Mouse (Mus musculus) stomach, postnatal 0 days (tissue): ENCODE measurements around the gene Tpgs1. TPM values are rescaled to one million over a fixed set of nuclear protein-coding genes. Genes with fewer than 3 reads are reported as not detected.

Experiments
- ATAC-seq: fragments of 200-750 bp; cut with Nextera tagmentation; 2 replicates; pipeline ENCODE4 v1.8.0; 2017; ENCODE audit not compliant: low FRiP score, low TSS enrichment
- DNase-seq: peaks from one replicate; pipeline ENCODE4 v3.0.0-alpha.2; 2016; ENCODE audit warnings: low spot score
- H3K27ac ChIP-seq: fragments of 300-500 bp; sonication (generic); replicated peaks from 2 replicates; pipeline ENCODE4 v1.5.1; 2014; ENCODE audit warnings: mild to moderate bottlenecking, control low read depth
- H3K27me3 ChIP-seq: fragments of 300-500 bp; sonication (generic); 2 replicates; pipeline ENCODE4 v1.6.1; 2014; ENCODE audit warnings: low read length; ENCODE audit not compliant: control insufficient read depth, insufficient read depth
- H3K36me3 ChIP-seq: fragments of 300-500 bp; sonication (generic); 2 replicates; pipeline ENCODE4 v1.6.1; 2014; ENCODE audit warnings: low read length, mixed read lengths; ENCODE audit not compliant: control insufficient read depth, insufficient read depth
- H3K4me1 ChIP-seq: fragments of 300-500 bp; sonication (generic); replicated peaks from 2 replicates; pipeline ENCODE4 v1.6.1; 2014; ENCODE audit warnings: antibody characterized with exemption; ENCODE audit not compliant: control insufficient read depth, insufficient read depth
- H3K4me2 ChIP-seq: fragments of 300-500 bp; sonication (generic); replicated peaks from 2 replicates; pipeline ENCODE4 v1.6.1; 2014; ENCODE audit warnings: low read depth, mild to moderate bottlenecking, control low read depth, moderate library complexity
- H3K4me3 ChIP-seq: fragments of 300-500 bp; sonication (generic); 2 replicates; pipeline ENCODE4 v1.5.1; 2014; ENCODE audit warnings: low read depth, low read length, control low read depth
- H3K9ac ChIP-seq: fragments of 300-500 bp; sonication (generic); 2 replicates; pipeline ENCODE4 v1.6.1; 2014; ENCODE audit warnings: mild to moderate bottlenecking, low read length, control low read depth, mixed read lengths
- H3K9me3 ChIP-seq: fragments of 300-500 bp; sonication (generic); 2 replicates; pipeline ENCODE4 v1.6.1; 2016; ENCODE audit warnings: low read length; ENCODE audit not compliant: control insufficient read depth
- CTCF ChIP-seq: IDR thresholded peaks from 2 replicates; pipeline ENCODE4 v1.5.1; 2016; ENCODE audit warnings: antibody characterized with exemption, low read depth, mild to moderate bottlenecking, moderate library complexity
- EP300 ChIP-seq: optimal IDR thresholded peaks from 2 replicates; pipeline ENCODE3; 2016; ENCODE audit warnings: antibody characterized with exemption
- WGBS: fragments of 180-500 bp; shearing (Covaris S2); extraction: QIAGEN DNeasy Blood & Tissue Kit; methylation state at CpG from one replicate; pipeline ENCODE4 v1.1.7; 2014; 5-methylcytosine and 5-hydroxymethylcytosine counted together
- polyA plus RNA-seq: library from polyadenylated mRNA; unstranded; fragments of >200 nt; fragmentation: Nextera tagmentation; extraction: Ambion mirVana; gene quantifications from 2 replicates; pipeline ENCODE4 v1.2.1, GENCODE M21; 2015

Gene Tpgs1
- polyA plus RNA-seq, 1 experiment from 2014 or later, result 51.0 TPM

DNA sequence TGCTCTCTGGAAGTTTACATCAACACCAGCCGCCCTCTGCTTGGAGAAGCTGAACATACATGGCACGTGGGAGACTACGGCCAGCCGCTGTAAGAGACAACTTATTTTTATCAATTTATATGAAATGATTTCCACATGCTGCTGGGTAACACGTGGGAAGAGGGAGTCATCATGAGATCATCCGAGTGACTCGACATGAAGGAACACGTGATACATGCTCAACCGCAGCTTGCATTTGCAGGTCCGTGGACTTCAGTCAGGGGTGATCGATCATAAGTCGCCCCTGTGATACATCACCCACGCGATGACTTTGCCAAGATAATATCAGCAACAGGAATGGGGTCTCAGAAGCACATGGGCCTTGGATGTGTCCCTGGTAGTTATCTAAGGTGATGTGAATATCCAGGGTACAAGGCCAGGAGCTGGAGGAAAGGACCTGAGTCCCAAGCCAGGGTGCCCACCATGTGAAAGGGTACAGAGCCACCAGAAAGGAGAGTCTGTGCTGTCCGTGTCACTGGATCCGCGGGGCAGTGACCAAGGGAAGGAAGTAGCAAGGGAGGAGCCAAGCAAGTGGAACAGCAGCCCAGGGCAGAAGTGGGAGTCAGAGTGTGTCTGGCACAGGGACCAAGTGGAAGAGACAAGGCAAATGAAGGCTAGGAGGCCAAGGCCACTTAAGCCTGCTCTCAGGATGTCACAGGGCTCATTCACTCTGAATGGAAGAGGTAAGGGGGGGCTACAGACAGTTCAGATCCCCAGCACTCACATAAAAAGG, 36.0 kb upstream of the Tpgs1 start:
- DNase-seq (no peak), ATAC-seq (no peak)
- TF ChIP-seq EP300 (no peak), CTCF (no peak)
- no peaks in the 10 kb centered on the region for H3K9me3 ChIP-seq
- no peak overlapping the region for H3K4me3 ChIP-seq
- H3K36me3 ChIP-seq, result no peaks in the 10 kb centered on the region
- no peak overlapping the region for H3K4me2 ChIP-seq
- 77% methylated on average over 17 of the region's 17 CpGs for WGBS
- peaks cover 6% of the 10 kb centered on the region; the same call in 1 of the 2 replicates for H3K27me3 ChIP-seq
- 0 out of 2 replicates have a peak, but pooled peaks cover 1% of the 10 kb centered on the region for H3K4me1 ChIP-seq
- no peak overlapping the region for H3K27ac ChIP-seq
- no peak overlapping the region for H3K9ac ChIP-seq

DNA sequence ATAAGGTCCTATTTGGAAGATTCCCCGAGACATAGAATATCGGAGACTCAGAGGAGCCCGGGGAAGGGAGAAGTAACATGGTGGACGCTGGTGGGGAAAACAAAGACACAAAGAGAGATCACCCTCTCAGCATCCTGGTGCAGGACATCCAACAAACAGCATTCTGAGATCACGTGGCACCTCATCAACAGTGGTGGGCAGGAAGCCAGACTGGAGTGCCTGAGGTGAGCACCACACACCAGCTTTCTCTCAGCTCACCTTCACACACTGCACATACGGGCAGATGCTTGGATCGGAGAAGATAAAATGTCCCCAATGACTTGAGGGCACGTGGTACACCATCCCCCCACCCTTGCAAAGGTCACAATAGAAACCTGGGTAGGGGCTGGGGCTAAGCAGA, 32.9 kb upstream of the Tpgs1 start:
- H3K4me1 ChIP-seq, result 0 out of 2 replicates have a peak, but pooled peaks cover 6% of the 10 kb centered on the region
- no peaks in the 10 kb centered on the region for H3K9me3 ChIP-seq
- no peak for ATAC-seq
- H3K27me3 ChIP-seq, result peaks cover 6% of the 10 kb centered on the region; the same call in 1 of the 2 replicates
- H3K27ac ChIP-seq, result no peak overlapping the region
- no peaks in the 10 kb centered on the region for H3K36me3 ChIP-seq
- no peak for DNase-seq
- no peak overlapping the region for H3K9ac ChIP-seq
- no peak for TF ChIP-seq EP300
- no peak for TF ChIP-seq CTCF
- no peak overlapping the region for H3K4me2 ChIP-seq
- H3K4me3 ChIP-seq, result no peak overlapping the region
- WGBS, result 81% methylated on average over 8 of the region's 8 CpGs

DNA sequence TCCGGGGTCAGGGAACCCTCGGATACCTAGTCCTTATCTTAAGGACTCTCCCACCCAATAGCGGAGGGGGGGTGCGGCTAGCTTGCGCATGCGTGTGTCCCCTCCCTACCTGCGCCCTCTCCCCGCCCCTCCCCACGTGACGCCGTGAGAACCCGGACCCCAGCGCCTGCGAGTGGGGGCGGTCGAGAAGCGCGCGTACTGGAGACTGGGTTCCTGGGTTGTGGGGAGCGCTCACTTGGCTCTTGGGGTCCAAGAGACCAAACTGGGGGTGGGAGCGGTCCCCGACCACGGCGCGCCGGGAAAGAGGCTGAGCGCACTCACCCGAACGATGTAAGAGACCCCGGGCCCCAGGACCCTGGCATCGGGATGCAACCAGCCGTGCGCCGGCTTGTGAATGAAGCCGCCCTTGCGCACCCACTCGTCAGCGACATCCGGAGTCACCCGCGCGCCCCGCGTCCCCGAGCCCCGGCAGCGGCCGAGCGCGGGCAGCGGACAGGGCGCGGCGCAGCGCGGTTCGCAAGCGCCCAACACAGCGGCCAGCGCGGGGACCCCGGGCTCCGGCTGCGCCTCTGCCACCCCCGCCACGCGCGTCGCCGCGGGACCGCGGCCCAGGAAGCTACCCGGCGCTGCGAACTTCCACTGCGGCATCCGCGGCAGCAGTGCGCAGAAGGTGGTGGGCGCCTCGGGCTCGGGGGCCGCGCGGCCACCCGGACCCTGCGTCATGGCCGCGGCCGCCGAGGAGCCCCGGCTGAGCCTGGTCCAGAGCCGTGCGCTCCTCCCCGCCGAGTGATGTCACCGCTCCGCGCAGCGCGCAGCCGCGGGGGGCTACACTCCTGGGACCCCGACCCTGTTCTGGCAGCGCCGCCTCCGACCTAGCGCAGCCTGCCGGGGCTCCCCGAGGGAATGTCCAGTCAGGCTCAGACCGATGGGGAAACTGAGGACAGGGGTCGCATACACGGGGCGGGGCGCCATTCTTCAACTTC, 31.8 kb upstream of the Tpgs1 start, which contains the start of gene Shc2:
Shc2 (minus strand) TSS at position 791 of the 983 bp plus-strand sequence.
- Histone ChIP-seq H3K4me2 (peak within 1 kb of the TSS; percentile 89), H3K4me1 (0 out of 2 replicates have a peak, but pooled peaks cover 6% of the 10 kb centered on the region), H3K27ac (peak within 1 kb of the TSS; percentile 30; the same call in 1 of the 2 replicates), H3K9me3 (no peaks in the 10 kb centered on the region), H3K36me3 (no peaks in the 10 kb centered on the region), H3K27me3 (peaks cover 6% of the 10 kb centered on the region; the same call in 1 of the 2 replicates), H3K4me3 (peak within 1 kb of the TSS; percentile 59), H3K9ac (peak within 1 kb of the TSS; percentile 66)
- ATAC-seq (peak; percentile 40; the same call in 1 of the 2 replicates), DNase-seq (peak; percentile 37)
- no peak for TF ChIP-seq CTCF
- no peak for TF ChIP-seq EP300
- WGBS, result under 1% methylated on average over 66 of the region's 116 CpGs

DNA sequence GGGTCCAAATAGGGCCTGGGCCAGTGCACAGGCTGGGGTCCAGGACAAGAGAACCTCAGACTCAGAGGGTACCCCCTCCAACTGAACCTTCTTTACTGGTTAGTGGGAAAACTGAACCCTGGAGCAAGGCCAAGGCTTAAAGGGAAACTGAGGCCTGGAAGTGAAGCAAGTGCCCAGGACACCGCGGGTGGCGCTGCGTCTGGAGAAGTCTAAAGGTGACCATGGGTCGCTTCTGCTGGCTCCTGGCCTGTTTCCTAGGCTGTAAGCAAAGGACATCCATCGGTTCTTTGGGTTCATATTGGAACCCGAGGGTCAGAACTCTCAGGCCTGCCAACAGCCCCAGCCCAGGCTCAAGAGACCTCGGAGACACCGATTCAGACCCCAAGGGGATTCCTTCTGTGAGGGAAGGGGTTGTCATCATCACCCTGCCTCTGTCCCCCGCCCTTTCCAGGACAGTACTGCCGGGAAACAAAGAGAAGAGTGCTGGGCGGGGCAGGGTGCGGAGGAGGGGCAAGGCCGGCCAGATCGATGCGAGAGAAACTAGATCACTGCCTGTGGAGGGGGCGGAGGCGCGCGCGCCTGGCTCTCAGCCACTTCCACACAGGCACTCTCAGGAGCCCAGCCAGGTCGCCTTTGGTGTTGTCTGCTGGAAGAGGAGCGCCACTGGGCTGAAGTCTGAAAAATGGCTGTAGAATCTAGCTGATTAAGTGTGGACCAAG, 30.5 kb upstream of the Tpgs1 start:
- 0 out of 2 replicates have a peak, but pooled peaks cover 6% of the 10 kb centered on the region for H3K4me1 ChIP-seq
- no peak for TF ChIP-seq EP300
- TF ChIP-seq CTCF, result no peak
- peaks cover 6% of the 10 kb centered on the region; the same call in 1 of the 2 replicates for H3K27me3 ChIP-seq
- H3K4me2 ChIP-seq, result peak overlapping the region; percentile 89
- H3K9ac ChIP-seq, result no peak overlapping the region
- H3K9me3 ChIP-seq, result no peaks in the 10 kb centered on the region
- H3K27ac ChIP-seq, result no peak overlapping the region
- H3K36me3 ChIP-seq, result no peaks in the 10 kb centered on the region
- WGBS, result 8% methylated on average over 20 of the region's 23 CpGs
- ATAC-seq, result peak; percentile 43; the same call in 1 of the 2 replicates
- H3K4me3 ChIP-seq, result no peak overlapping the region
- DNase-seq, result peak; percentile 46

DNA sequence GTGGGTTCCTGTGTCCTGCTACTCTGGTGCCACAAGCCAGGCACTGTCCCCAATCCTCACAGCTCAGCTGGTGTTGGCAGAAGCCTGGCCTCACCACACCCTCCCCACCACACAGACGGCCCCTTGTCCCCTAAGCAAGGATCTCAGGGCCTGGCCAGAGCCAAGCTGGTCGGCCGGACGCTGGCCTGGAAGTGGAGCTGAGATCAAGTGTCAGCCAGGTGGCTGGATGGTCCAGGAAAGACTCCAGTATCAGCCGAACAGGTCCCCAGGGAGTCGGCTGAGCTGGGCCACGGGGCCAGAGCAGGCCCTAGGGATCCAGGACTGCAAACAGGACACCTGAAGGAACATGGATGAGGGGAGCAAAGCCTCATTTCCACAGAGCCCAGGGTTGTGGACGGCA, 23.5 kb upstream of the Tpgs1 start, which contains the start of gene Odf3l2:
Odf3l2 (minus strand) TSS at position 28 of the 400 bp plus-strand sequence.
- no peak within 1 kb of the TSS for H3K9ac ChIP-seq
- H3K4me3 ChIP-seq, result no peak within 1 kb of the TSS

More for the DNA sequence above, 23.5 kb upstream of the Tpgs1 start, which contains the start of gene Odf3l2:
- Histone ChIP-seq H3K4me1 (no peaks in the 10 kb centered on the region), H3K27ac (no peak within 1 kb of the TSS), H3K9me3 (no peaks in the 10 kb centered on the region), H3K27me3 (no peaks in the 10 kb centered on the region), H3K4me2 (no peak within 1 kb of the TSS), H3K36me3 (no peaks in the 10 kb centered on the region)
- ATAC-seq (no peak), DNase-seq (no peak)
- WGBS, result 57% methylated on average over 8 of the region's 8 CpGs
- TF ChIP-seq EP300 (no peak), CTCF (no peak)
